Mouse (Mus musculus) urinary bladder, postnatal 4 days (tissue): Measurements from ENCODE around the gene Gm17657.

Experiments used
- DNase-seq, 2 experiments: peaks; one replicate each; pipeline ENCODE4 v3.0.0; 2021 to 2022; ENCODE audit warnings: low spot score in 2 of 2

Gene Gm17657

DNA sequence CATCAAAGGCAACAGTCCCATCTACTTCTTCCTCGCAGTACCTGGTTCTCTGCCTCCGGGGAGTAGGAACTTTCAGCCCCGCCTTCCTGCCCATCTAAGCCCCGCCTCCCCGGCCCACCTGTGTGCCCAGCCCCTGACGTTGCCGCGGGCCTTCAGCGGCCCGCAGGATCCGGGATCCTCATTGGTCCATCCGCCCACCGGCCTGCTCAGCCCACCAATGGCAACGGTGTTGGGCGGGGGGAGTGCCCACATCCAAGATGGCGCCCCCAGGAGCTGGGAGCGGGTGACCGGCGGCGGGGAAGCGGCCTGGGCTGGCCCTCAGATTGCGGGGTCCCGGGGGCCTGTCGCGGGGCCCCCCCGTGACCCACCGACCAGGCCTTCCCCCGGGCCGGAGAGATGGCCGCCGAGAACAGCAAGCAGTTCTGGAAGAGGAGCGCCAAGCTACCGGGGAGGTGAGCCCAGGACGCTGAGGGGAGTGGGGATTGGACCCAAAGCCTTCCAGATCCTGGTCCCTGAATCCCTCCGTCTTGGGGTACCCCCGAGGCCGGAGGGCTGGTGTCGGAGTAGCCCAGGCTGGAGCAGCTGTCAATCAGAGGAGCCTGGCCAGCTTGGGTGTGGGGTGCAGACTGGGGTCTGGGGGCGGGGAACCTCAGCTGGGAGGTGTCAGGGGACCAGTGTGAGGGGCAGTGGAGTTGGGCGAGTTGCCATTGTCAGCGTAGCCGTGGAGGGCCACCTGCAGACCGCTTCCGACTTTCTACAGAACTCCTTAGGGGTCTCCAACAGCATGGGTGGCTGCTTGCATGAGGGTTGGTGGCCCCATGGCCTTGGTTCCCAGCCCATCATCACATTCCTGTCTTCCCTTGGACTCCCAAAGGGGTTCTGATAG lies at the start of gene Gm17657, which contains the start of gene Tbc1d22b:
Gene Gm17657 (minus strand): TSS at position 96 of the 886 bp plus-strand sequence.
Gene Tbc1d22b (plus strand): TSS at position 243 of the 886 bp plus-strand sequence.
- peak; percentile 90 to 94 for DNase-seq

DNA sequence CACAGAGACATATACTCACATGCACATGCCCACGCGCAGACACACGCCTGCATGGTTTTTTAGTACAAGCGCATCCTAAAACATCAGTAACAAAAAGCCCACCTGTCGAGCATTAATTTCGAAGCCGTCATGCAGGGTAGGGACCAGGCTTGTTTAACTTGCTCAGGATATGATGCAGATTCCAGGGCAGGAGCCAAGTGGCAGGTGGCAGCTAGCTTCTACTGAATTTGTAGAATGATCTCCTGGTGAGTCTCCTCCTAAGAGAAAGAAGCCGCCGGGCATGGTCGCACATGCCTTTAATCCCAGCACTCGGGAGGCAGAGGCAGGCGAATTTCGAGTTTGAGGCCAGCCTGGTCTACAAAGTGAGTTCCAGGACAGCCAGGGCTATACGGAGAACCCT lies 49.6 kb upstream of the Gm17657 start:
- no peak for DNase-seq

DNA sequence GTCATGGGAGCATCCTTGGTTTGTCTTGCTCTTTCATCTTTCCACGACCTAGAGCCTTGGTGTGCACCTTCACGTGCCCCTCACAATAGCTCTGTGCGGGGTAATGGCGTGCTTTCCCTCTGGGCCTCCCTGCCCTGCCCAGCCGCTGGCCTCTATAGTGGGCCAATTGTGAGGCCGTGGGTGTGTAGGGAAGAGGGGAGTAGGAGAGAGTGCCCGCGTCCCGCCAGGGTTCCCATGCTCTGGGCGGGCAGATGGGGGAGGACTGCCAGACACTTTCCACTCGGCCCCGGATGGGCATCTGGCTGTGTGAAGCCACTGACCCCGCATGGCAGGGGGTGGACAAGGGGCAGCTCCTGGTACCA lies 47.3 kb upstream of the Gm17657 start:
- no peak for DNase-seq

- DNase-seq = no peak
Measured at GRCm38 (mm10) chr17:29595891-29596770, 46.7 kb upstream of the Gm17657 start.

DNA sequence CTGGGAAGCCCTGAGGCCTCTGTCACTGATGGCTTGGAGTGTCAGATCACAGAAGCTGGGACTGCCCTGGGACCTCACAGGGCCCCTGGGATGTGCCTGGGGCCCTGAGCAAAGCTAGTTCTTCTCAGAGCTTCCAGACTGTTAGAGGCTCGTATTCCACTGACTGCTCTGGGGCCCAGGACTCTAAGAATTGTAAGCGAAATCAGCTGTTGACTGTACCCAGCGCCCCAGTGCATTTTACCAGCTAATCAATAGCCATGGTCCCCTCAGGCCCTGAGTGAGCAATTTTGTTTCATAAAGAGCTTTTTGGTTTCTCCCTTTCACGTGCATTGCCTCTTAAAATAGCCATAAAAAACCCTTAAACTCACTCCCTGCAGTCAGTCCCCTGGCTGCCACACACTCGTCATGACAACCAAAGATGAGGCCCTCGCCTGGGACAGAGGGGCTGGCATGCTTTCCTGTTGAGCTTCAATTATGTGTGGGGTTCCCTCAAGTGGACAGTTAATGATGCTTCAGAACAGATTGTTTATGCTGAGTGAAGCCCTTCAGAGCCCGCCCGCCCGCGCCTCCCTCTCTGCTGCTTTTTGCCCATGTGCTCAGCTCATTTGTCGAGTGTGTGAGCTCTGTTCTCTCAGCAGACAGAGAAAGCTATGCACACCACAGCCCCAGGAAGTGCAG lies 39.9 kb upstream of the Gm17657 start:
- no peak for DNase-seq

- DNase-seq = no peak
Measured at GRCm38 (mm10) chr17:29586921-29587320, 37.5 kb upstream of the Gm17657 start.

DNA sequence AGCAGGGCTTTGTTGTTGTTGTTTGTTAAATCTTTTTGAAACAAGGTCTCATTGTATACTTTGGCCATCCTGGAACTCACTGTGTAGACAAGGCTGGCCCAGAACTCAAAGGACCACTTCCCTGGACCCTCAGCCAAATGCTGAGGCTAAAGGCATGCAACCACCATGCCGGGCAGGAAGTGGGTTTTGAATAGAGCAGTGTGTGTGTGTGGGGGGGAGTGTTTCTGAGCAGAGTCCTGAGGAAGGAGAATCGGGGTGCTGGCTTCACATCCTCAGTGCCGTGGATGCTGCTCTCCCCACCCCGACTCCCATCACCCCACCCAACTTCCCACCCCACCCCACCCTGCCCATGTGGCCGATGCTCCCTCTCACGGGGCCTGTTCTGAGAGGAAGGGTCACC lies 36.0 kb upstream of the Gm17657 start:
- DNase-seq = no peak

DNA sequence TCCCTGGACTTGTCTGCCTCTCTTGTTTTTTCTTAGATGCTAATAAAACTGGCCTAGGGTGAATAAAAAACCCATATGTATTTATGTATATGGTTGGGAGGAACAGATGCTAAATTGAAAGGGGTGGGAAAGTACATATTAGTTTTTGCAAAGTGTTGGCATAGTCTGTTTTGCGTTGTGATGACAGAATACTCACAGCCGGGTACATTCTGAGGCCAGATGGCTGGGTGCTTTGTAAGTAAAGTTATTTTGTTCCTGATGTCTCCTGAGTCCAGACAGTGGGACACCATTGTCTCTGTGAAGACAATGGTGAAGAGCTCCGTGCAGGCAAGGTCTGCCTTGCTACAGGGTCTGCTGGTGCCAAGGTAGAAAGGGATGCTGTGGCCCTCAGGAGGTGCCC lies 35.3 kb upstream of the Gm17657 start:
- DNase-seq = no peak

DNA sequence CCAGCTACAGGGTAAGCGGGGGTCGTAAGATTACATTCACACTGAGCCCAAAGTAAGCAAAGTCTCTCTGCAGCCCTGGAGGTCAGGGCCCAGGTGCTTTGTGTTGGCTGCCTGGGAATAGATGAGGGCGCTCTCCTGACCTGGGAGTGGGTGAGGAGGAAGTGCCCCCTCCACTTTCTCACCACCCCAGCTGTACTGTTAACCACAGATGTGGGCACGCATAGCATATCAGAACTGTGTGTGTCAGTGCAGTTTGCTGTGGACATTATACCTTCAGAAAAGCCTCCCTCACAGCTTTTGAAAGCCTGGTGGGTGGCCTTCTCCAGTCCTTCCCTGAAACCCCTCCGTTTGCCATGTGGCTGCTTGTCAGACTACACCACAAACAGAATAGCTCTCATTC lies 34.9 kb upstream of the Gm17657 start:
- no peak for DNase-seq

DNA sequence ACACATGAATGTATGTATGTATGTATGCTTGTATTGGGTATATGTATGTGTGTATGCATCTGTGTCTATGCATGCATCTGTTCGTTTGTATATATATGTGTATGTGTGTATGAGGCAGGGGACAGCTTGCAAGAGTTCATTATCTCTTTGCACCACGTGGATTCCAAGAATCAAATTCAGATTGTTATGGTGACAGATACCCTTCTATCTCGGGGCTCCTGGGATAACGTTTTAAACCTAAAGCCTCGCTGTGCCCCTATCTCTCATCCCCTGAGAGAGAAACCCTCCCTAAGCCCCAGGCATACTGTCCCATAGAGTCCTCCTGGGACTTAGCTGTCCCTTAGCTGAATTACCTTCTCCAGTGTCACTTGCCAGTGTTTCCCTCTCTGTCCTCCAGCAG lies 34.1 kb upstream of the Gm17657 start:
- DNase-seq = no peak

DNA sequence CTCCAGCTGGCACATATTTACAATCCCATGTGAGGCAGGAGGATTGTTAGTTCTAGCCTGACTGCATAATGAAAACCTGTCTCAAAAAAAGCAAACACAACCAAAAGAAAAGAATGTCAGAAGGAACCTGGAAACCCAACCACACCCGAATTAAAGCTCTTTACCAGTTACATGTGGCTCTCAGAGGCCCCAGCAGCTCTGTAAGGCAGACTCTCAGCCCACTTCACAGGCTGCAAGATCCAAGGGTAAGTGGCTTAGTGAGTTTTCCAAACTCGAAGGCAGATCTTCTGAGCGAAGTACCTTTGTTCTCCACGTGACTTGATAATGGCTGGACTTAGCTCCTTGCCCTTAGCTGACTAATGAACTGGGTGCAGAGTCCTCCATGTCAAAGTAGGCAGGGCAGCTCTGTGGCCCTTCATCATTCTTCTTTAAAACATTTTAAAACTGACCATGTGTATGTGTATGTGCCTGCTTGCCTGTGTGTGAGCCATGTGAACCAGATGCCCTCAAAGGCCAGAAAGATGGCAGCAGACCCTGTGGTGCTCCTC lies 30.2 kb upstream of the Gm17657 start:
- DNase-seq = no peak

DNA sequence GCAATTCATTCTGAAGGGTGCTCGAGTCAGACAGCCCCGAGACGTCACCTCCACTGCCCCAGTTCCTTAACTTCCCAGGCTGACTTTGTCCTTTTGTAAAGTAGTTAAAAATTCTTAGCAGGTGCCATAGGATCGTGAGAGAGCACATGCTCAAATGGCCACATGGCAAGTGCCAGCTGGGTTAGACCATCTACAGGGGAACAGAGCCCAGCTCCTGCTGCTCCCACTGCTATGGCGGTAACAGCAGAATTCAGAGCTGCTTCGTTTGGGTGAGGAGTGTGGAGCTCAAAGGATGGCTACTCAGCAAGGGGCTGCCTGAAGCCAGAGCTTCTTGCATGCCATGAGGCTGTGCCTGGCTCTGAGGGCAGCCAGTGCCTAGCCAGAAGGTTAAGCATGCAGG lies 20.4 kb upstream of the Gm17657 start:
- no peak for DNase-seq

GRCm38 (mm10) chr17:29568435-29568834 lies 19.0 kb upstream of the Gm17657 start:
- no peak for DNase-seq

DNA sequence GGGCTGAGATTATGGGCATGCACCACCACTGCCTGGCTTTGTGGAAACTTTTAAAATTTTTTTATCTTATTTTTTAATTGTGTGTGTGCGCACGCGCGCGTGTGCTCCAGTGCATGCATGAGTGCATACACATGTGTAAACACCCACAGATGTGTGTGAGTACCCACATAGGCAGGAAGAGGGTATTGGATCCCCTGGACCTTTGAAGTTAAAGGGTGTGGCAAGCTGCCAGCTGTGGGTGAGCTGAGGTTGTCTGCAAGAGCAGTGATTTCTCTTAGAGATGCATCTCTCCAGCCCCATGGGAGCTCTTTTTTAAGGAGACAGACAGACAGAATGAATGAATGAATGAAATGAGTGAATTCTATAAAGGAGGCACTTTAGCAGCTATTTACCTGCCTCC lies 16.1 kb upstream of the Gm17657 start:
- DNase-seq = no peak

- DNase-seq = no peak
Measured at GRCm38 (mm10) chr17:29558476-29558875, 9.0 kb upstream of the Gm17657 start.

GRCm38 (mm10) chr17:29556893-29557292 lies 7.5 kb upstream of the Gm17657 start:
- DNase-seq = peak in 1 of 2 experiments; percentile 21

DNA sequence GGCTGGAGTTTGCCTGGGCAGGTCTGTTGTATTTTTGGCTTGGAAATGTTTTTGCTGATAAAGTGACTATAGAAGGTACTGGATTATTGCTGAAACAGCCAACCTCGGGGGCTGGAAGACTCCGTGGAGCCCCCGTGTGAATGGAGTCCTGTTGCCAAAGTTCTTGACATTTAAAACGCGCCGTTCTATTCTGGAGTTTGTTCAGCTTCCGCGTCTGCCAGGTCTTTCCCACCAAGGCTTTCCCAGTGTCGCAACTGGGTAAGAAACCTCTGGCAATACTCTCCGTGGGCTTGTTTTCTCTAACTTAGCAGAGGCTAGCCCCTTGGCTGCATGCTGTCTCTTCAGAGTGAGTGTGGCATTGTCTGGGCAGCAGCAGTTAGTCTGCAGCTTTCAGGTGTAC lies 7.0 kb upstream of the Gm17657 start:
- DNase-seq = no peak

- DNase-seq = no peak
Measured at GRCm38 (mm10) chr17:29554176-29554575, 4.7 kb upstream of the Gm17657 start.

DNA sequence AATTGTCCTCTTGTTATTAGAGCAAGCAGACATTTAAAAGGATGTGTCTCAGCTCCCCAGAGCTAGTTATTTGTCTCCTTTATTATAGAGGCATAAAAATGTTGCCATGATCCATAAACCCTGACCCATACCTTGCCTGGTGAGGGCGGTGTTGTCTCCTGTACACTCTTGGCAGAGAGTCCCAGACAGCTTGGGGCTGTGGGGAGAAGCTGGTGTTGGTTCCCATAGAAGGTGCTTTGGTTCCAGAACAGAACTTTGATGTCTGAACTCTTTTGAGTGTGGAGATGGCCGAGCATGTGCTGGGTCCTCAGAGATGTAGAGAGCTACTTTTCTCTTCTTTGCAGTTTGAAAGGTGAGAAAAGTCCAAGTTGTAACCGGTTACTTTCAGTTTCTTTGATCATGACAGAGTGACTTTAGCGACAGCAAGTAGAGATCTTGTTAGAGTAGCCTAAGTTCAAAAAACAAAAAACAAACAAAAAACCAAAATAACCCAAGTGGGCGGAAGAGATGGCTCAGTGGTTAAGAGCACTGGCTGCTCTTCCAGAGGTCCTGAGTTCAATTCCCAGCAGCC lies 2.8 kb upstream of the Gm17657 start, which contains the start of gene Tmem217:
Gene Tmem217 (minus strand): TSS at position 224 of the 571 bp plus-strand sequence.
- DNase-seq = no peak

GRCm38 (mm10) chr17:29551019-29551418 lies 1.6 kb upstream of the Gm17657 start:
- no peak for DNase-seq

DNA sequence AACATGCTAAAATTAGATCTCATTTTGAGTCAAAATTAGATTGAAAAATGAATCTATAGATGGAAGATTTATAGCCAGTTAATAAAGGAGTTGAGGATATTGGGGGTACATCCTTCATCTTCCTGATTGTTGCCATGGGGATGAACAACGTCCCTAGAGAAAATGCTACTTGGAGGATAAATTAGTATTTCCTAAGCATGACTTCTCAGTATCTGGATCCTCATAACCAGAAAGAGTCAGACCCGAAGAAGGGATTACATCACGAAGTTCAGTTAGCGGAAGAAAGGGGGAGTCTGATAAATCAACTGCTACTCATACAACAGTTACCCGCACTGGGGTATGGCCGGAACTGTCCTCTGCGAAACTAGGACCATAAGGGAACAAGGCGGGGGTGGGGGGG lies 444 bp downstream of the Gm17657 start:
- DNase-seq = no peak
